Mouse (Mus musculus) lung, postnatal 14 days (tissue): ENCODE data around the gene Ntrk3.

Experiments used
- DNase-seq: peaks from one replicate; pipeline ENCODE4 v3.0.0; 2021

The Ntrk3 gene

GRCm38 (mm10) chr7:78507032-78507611 is 230.7 kb downstream of the Ntrk3 start:
- DNase-seq: no peak

- no peak for DNase-seq
These were observed 236.9 kb downstream of the Ntrk3 start for GRCm38 (mm10) chr7:78500863-78501262.

GRCm38 (mm10) chr7:78499970-78500369 is 237.8 kb downstream of the Ntrk3 start:
- DNase-seq: no peak

- DNase-seq: no peak
These were observed 239.5 kb downstream of the Ntrk3 start for GRCm38 (mm10) chr7:78498356-78498755.

GRCm38 (mm10) chr7:78497819-78498218 is 240.0 kb downstream of the Ntrk3 start:
- no peak for DNase-seq

GRCm38 (mm10) chr7:78493591-78493990 is 244.2 kb downstream of the Ntrk3 start:
- DNase-seq: no peak

GRCm38 (mm10) chr7:78491176-78491575 is 246.6 kb downstream of the Ntrk3 start:
- no peak for DNase-seq

GRCm38 (mm10) chr7:78484290-78484689 is 253.5 kb downstream of the Ntrk3 start:
- no peak for DNase-seq

- DNase-seq: no peak
These were observed 254.1 kb downstream of the Ntrk3 start for GRCm38 (mm10) chr7:78483729-78484128.

GRCm38 (mm10) chr7:78483061-78483460 is 254.8 kb downstream of the Ntrk3 start:
- no peak for DNase-seq

- DNase-seq: no peak
These were observed 258.9 kb downstream of the Ntrk3 start for GRCm38 (mm10) chr7:78478881-78479280.

- DNase-seq: no peak
These were observed 266.1 kb downstream of the Ntrk3 start for GRCm38 (mm10) chr7:78471755-78472154.

GRCm38 (mm10) chr7:78471270-78471669 is 266.5 kb downstream of the Ntrk3 start:
- no peak for DNase-seq

- DNase-seq: no peak
These were observed 275.2 kb downstream of the Ntrk3 start for GRCm38 (mm10) chr7:78462605-78463004.

- DNase-seq: no peak
These were observed 278.8 kb downstream of the Ntrk3 start for GRCm38 (mm10) chr7:78459021-78459420.

GRCm38 (mm10) chr7:78451666-78452065 is 286.1 kb downstream of the Ntrk3 start:
- DNase-seq: no peak

GRCm38 (mm10) chr7:78449909-78450592 is 287.8 kb downstream of the Ntrk3 start:
- no peak for DNase-seq

GRCm38 (mm10) chr7:78448841-78449240 is 289.0 kb downstream of the Ntrk3 start:
- DNase-seq: no peak

- DNase-seq: no peak
These were observed 294.3 kb downstream of the Ntrk3 start for GRCm38 (mm10) chr7:78443373-78444036.

- no peak for DNase-seq
These were observed 296.1 kb downstream of the Ntrk3 start for GRCm38 (mm10) chr7:78441706-78442105.

GRCm38 (mm10) chr7:78440896-78441295 is 296.9 kb downstream of the Ntrk3 start:
- no peak for DNase-seq

- DNase-seq: no peak
These were observed 297.3 kb downstream of the Ntrk3 start for GRCm38 (mm10) chr7:78440476-78440875.

- no peak for DNase-seq
These were observed 298.3 kb downstream of the Ntrk3 start for GRCm38 (mm10) chr7:78439361-78440120.
